Mouse (Mus musculus): ENCODE measurements around the gene Gpr37.

DNA sequence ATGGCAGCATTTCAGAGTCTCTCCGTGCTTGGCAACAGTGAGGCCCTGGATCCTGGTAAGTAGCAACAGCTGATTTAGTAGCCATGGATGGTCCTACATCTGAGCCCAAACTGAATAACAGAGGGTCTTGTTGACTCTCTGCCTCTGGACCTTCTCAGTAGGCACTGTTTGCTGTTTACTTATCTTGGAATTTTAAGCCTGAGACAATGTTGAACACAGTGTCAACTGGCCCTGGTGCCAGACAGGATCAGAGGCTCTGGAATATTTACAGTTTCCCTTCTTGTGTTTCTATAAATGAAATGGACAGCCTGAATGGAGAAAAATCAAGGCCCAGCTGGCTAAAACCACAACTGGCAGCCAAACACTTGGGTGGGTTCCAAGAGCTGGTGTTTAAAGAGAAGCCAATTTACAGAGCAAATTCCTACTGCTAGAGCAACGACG is 3.7 kb downstream of the Gpr37 start:
- no peak for TF ChIP-seq CTCF (IDR thresholded peaks at IDR 0.05; ENCODE audit: control insufficient read depth, insufficient read depth, low read length)
- no peak for TF ChIP-seq POLR2A (IDR thresholded peaks at IDR 0.05; ENCODE audit: borderline replicate concordance, control insufficient read depth, low read depth, low read length)
